36 mouse cellular contexts compared by ENCODE assay signal in the genomic region with DNA sequence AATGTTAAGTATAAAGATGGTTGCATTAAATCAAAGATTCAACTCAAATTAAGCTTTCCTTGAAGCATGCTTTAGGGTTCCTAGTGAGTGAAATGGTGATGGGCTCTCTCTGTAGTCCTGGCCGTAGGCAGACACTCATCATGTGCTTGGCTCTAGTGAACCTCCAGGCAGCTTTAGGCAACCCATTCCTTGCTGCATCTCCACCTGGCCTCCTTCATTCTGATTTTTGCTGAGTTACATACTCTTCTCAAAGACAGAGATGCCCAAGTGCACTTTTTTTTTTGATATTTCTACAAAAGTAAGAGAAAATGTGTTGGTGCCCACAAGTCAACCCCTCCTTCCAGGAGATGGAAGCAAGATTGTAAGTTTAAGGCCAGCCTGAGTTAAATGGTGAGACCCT. TPM values are rescaled to one million over a fixed set of nuclear protein-coding genes. Genes with fewer than 3 reads are reported as not detected.
"Had no signal": no experiment of that assay in that cellular context is flagged by ENCODE, and none has a peak within 500 bp of the region (broad histone marks: within the 10 kb centered on the region; RNA-seq: fewer than 3 reads in every experiment).

No protein-coding gene starts in this region.

- DNase-seq: left cerebral cortex, postnatal 4 days; liver; liver, embryonic 13.5 days; liver, postnatal 0 days; lung, adult 18-20 months; lung, adult 2 months; lung, embryonic 14.5 days; lung, postnatal 10 days; lung, postnatal 14 days; lung, postnatal 36 days; lung, postnatal 4 days; midbrain, embryonic 14.5 days had no signal

- H3K4me2 ChIP-seq: limb, embryonic 12.5 days; limb, embryonic 13.5 days; limb, embryonic 15.5 days; liver, embryonic 11.5 days; liver, embryonic 12.5 days; liver, embryonic 13.5 days; liver, embryonic 15.5 days; lung, embryonic 14.5 days; lung, embryonic 15.5 days; midbrain, embryonic 12.5 days; midbrain, embryonic 13.5 days; midbrain, embryonic 15.5 days; neural tube, embryonic 12.5 days had no signal

- H3K27me3 ChIP-seq: neural tube, embryonic 12.5 days had no signal

- ATAC-seq: liver, embryonic 12.5 days; liver, postnatal 0 days; lung, postnatal 0 days; midbrain, embryonic 13.5 days; midbrain, embryonic 15.5 days; midbrain, embryonic 16.5 days had no signal

- H3K9ac ChIP-seq: limb, embryonic 12.5 days; limb, embryonic 13.5 days; limb, embryonic 15.5 days; liver, embryonic 12.5 days; liver, embryonic 13.5 days; liver, embryonic 14.5 days; liver, embryonic 15.5 days; liver, postnatal 0 days; lung, embryonic 14.5 days; lung, embryonic 15.5 days; midbrain, embryonic 12.5 days; midbrain, embryonic 13.5 days; midbrain, embryonic 15.5 days; neural tube, embryonic 12.5 days had no signal

- H3K9me3 ChIP-seq: limb, embryonic 10.5 days; limb, embryonic 12.5 days; limb, embryonic 13.5 days; limb, embryonic 15.5 days; liver, embryonic 12.5 days; liver, embryonic 13.5 days; liver, embryonic 15.5 days; lung, embryonic 15.5 days; megakaryocyte, embryonic 14.5 days; midbrain, embryonic 10.5 days; midbrain, embryonic 12.5 days; midbrain, embryonic 13.5 days; midbrain, embryonic 15.5 days; neural tube, embryonic 12.5 days had no signal

- H3K27ac ChIP-seq: left cerebral cortex, adult 2 months; limb, embryonic 10.5 days; limb, embryonic 12.5 days; limb, embryonic 13.5 days; limb, embryonic 15.5 days; liver, embryonic 12.5 days; liver, embryonic 13.5 days; liver, embryonic 14.5 days; liver, embryonic 15.5 days; lung, embryonic 15.5 days; macrophage; midbrain, embryonic 10.5 days; midbrain, embryonic 12.5 days; midbrain, embryonic 13.5 days; midbrain, embryonic 15.5 days; neural tube, embryonic 12.5 days had no signal

- H3K36me3 ChIP-seq: limb, embryonic 10.5 days; limb, embryonic 12.5 days; limb, embryonic 13.5 days; limb, embryonic 15.5 days; liver, embryonic 12.5 days; liver, embryonic 13.5 days; liver, embryonic 15.5 days; lung, embryonic 15.5 days; midbrain, embryonic 10.5 days; midbrain, embryonic 12.5 days; midbrain, embryonic 13.5 days; midbrain, embryonic 15.5 days; neural tube, embryonic 12.5 days had no signal

- H3K4me3 ChIP-seq: left cerebral cortex, adult 2 months; limb, embryonic 10.5 days; limb, embryonic 12.5 days; limb, embryonic 13.5 days; limb, embryonic 15.5 days; liver, embryonic 12.5 days; liver, embryonic 13.5 days; liver, embryonic 15.5 days; lung, embryonic 15.5 days; megakaryocyte, embryonic 14.5 days; midbrain, embryonic 10.5 days; midbrain, embryonic 12.5 days; midbrain, embryonic 13.5 days; midbrain, embryonic 15.5 days; myocyte; neural tube, embryonic 12.5 days had no signal

RNA-seq across cellular contexts. Expression of gene Fjx1, which starts 2.8 kb away (rescaled TPM):
- total RNA-seq: liver, adult 2 months; megakaryocyte, adult 5-6 weeks; megakaryocyte-erythroid progenitor cell, adult 5-6 weeks; monocyte, adult 5-6 weeks had no signal
- polyA plus RNA-seq: macrophage had no signal
